Mouse (Mus musculus): ENCODE results near the gene Pcyt1a. TPM values are rescaled to one million over a fixed set of nuclear protein-coding genes. Genes with fewer than 3 reads are reported as not detected.
"Not testable (repeated sequence)": the region's sequence is repeated elsewhere in the genome, so short reads cannot be mapped to it uniquely, and the experiment has no call there.

The Pcyt1a gene
- polyA plus RNA-seq, 1 experiment from 2014 or later: 47.5 TPM

DNA sequence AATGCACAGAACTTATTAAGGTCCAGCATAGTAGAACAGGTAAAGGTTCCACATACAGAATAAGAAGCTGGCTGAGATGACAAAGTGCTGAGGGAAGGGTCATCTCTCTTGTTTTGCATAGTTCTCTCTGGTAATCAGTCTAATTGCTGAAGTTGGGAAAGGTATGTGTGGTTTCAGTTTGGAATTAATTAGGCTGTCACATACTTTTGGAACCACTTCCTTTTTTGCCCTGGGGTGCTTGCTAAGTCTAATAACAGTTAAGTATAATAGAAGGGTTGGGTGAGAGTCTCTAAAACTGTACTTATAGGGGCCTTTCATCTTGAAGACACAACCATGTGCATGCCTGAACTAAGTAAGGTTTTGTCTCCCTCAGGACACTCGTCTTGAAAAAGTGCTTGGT, 5.9 kb downstream of the Pcyt1a start:
- H3K4me3 ChIP-seq: no peak overlapping the region
- 76% methylated on average over 1 of the region's 1 CpGs for WGBS

GRCm38 (mm10) chr16:32437266-32437665, 6.5 kb downstream of the Pcyt1a start:
- peaks cover 3% of the 10 kb centered on the region; the same call in 1 of the 2 replicates for H3K36me3 ChIP-seq
- H3K9ac ChIP-seq: no peak overlapping the region
- no peak overlapping the region for H3K4me2 ChIP-seq (replicated peaks)
- H3K4me1 ChIP-seq: no peaks in the 10 kb centered on the region
- H3K27ac ChIP-seq: no peak overlapping the region
- WGBS: 92% methylated on average over 1 of the region's 1 CpGs
- no peak overlapping the region for H3K4me3 ChIP-seq
- ATAC-seq (ENCODE audit: low FRiP score): no peak
- no peaks in the 10 kb centered on the region for H3K9me3 ChIP-seq (replicated peaks)
- no peaks in the 10 kb centered on the region for H3K27me3 ChIP-seq

More for the DNA sequence above, 5.9 kb downstream of the Pcyt1a start:
- no peak overlapping the region for H3K9ac ChIP-seq
- H3K27me3 ChIP-seq: no peaks in the 10 kb centered on the region
- no peak overlapping the region for H3K4me2 ChIP-seq (replicated peaks)
- H3K9me3 ChIP-seq (replicated peaks): no peaks in the 10 kb centered on the region
- no peak for ATAC-seq (ENCODE audit: low FRiP score)
- H3K36me3 ChIP-seq: peaks cover 3% of the 10 kb centered on the region; the same call in 1 of the 2 replicates
- no peak overlapping the region for H3K27ac ChIP-seq
- H3K4me1 ChIP-seq: peaks cover 4% of the 10 kb centered on the region

- 95% methylated on average over 3 of the region's 3 CpGs for WGBS
Measured at GRCm38 (mm10) chr16:32441432-32441831, 10.7 kb downstream of the Pcyt1a start.

DNA sequence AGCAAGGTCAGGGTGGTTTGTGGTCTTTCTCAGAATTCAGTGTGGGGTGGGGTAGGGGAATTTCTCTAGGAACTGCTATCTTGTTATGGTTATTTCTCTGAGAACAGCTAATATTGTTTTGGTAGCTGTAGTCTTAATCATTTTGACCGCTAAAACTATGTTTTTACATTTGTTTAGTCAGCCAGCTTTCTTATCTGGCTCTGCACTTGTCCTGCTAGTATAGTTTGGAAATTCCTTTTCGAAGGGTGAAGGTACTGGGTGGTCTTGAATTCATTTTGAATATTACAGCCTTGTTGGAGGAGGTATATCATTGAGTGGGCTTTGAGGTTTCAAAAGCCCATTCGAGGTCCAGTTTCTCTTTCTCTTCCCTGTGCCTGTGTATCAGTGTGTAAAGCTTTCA, 13.9 kb downstream of the Pcyt1a start:
- 86% methylated on average over 3 of the region's 3 CpGs for WGBS
- H3K36me3 ChIP-seq; H3K9ac ChIP-seq; H3K4me3 ChIP-seq; H3K27ac ChIP-seq; H3K4me1 ChIP-seq; ATAC-seq (ENCODE audit: low FRiP score); H3K4me2 ChIP-seq (replicated peaks); H3K27me3 ChIP-seq; H3K9me3 ChIP-seq (replicated peaks): not testable (repeated sequence)

More at GRCm38 (mm10) chr16:32441432-32441831, 10.7 kb downstream of the Pcyt1a start:
- H3K4me2 ChIP-seq (replicated peaks): no peak overlapping the region
- H3K4me3 ChIP-seq: no peak overlapping the region
- no peaks in the 10 kb centered on the region for H3K4me1 ChIP-seq
- ATAC-seq (ENCODE audit: low FRiP score): no peak
- no peak overlapping the region for H3K27ac ChIP-seq
- H3K9me3 ChIP-seq (replicated peaks): no peaks in the 10 kb centered on the region
- H3K36me3 ChIP-seq: peaks cover 3% of the 10 kb centered on the region; the same call in 1 of the 2 replicates
- no peaks in the 10 kb centered on the region for H3K27me3 ChIP-seq
- no peak overlapping the region for H3K9ac ChIP-seq

DNA sequence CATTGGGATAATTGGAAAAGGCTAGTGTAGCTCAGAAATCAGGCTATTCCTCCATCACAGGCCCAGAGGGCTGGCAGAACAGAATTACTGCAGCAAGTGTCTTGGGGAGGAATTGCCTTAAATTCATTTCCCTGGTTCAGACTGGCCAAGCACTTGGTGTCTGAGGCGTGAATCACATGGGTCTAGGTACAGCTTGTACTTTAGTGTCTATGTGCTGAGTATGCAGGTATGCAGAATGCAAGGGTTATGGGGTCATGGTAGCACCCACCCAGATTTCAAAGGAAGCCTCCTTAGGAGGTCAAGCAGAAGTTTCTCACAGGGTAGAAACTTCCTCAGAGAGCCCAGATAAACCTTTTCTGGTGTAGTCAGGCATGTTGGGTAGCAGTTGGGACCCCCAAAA, 14.8 kb downstream of the Pcyt1a start:
- H3K9me3 ChIP-seq (replicated peaks): no peaks in the 10 kb centered on the region
- H3K4me1 ChIP-seq: no peaks in the 10 kb centered on the region
- H3K9ac ChIP-seq: no peak overlapping the region
- no peaks in the 10 kb centered on the region for H3K36me3 ChIP-seq
- H3K27me3 ChIP-seq: no peaks in the 10 kb centered on the region
- H3K4me3 ChIP-seq: no peak overlapping the region
- WGBS: 88% methylated on average over 1 of the region's 1 CpGs
- H3K4me2 ChIP-seq (replicated peaks): no peak overlapping the region
- H3K27ac ChIP-seq: no peak overlapping the region
- ATAC-seq (ENCODE audit: low FRiP score): no peak

DNA sequence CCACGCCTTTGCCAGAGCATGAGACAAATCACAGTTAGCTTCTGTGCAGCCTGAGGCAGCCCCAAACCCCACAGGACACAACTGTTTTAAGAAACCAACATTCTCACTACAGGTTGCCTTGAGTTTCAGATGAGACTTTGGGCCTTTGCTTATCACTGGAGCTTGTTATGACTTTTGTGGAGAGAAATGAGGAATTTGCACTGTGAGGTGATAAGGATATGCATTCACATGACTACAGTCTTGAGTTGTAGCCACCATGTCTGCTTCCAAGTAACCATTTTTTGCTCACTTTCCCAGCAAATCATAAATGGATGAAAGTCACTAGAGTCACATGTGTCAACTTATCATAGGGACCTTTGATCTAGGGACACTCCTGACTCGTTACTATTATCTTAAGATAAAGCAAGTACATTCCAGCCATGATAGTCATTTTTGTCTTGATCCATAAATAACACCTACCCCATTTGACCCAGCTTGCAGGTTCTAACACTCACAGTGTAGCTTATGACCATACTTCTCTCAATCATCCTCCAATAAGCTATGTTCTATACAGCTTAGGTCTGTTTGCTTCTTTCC, 15.9 kb downstream of the Pcyt1a start:
- ATAC-seq (ENCODE audit: low FRiP score): no peak
- Histone ChIP-seq H3K36me3 (0 out of 2 replicates have a peak, but pooled peaks cover 1% of the 10 kb centered on the region), H3K9me3 (replicated peaks) (no peaks in the 10 kb centered on the region), H3K27ac (no peak overlapping the region), H3K4me2 (replicated peaks) (no peak overlapping the region), H3K27me3 (no peaks in the 10 kb centered on the region), H3K9ac (no peak overlapping the region), H3K4me3 (no peak overlapping the region), H3K4me1 (no peaks in the 10 kb centered on the region)
- whole genome bisulfite sequencing: 91% methylated on average over 2 of the region's 2 CpGs

DNA sequence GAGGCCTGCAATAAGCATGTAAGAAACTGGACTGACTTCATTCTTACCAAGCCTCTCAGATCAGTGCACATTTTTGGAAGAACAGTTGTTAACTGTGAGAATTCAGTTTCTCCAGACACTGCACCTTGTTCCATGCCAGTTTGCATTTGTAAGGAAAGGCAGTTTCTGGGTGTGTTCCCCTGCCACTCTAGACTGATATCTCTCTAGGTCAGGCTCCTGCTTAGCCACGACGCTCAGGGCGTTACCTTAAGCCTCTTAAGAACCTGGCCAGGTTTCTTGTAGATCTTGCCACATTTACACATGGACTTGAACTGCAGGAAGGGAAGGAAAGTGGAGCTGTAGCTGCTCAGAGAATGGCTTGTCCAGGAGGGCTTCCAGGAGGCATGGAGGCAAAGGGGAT, 18.9 kb downstream of the Pcyt1a start:
- Histone ChIP-seq H3K36me3 (peaks cover 15% of the 10 kb centered on the region; the same call in 1 of the 2 replicates), H3K4me3 (no peak overlapping the region), H3K27me3 (no peaks in the 10 kb centered on the region), H3K4me2 (replicated peaks) (no peak overlapping the region), H3K9ac (no peak overlapping the region), H3K9me3 (replicated peaks) (no peaks in the 10 kb centered on the region), H3K27ac (no peak overlapping the region), H3K4me1 (no peaks in the 10 kb centered on the region)
- ATAC-seq (ENCODE audit: low FRiP score): no peak
- whole genome bisulfite sequencing: 89% methylated on average over 3 of the region's 3 CpGs

DNA sequence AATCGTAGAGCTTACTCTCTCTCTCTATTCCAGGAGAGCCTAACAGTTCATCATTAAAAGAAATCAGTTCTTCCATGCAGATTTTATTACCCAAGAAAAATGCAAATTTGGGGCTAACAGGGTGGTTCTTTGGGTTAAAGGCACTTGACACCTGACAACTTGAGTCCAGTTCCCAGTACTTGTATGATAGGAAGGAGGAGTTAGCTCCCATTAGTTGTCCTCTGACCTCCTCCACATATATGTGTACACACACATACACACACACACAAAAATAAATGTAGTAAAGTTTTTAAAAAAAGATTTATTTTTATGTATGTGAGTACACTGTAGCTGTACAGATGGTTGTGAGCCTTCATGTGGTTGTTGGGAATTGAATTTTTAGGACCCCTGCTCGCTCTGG, 19.4 kb downstream of the Pcyt1a start:
- Histone ChIP-seq H3K27me3 (no peaks in the 10 kb centered on the region), H3K9me3 (replicated peaks) (no peaks in the 10 kb centered on the region), H3K9ac (no peak overlapping the region), H3K36me3 (peaks cover 20% of the 10 kb centered on the region), H3K27ac (no peak overlapping the region), H3K4me1 (no peaks in the 10 kb centered on the region), H3K4me3 (no peak overlapping the region), H3K4me2 (replicated peaks) (no peak overlapping the region)
- 93% methylated on average over 2 of the region's 2 CpGs for WGBS
- no peak for ATAC-seq (ENCODE audit: low FRiP score)

DNA sequence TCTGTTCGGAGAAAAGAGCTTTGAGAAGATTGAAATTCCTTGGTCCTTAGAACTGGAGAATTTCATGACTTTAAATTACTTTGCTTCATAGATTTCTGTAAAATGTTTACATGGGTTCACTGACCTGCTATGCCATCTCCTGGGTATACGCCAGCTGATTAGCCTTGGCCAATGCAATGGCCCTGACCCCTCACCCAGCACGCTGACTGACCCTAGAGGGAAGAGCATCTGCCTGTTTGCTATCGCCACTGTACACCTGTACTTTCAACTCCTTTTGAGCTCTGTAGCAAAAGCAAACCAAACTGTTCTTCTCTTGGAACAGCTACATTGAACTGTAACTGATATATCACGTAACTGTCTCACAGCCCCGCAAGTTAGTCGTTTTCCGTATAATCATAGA, 22.4 kb downstream of the Pcyt1a start:
- H3K4me1 ChIP-seq: no peaks in the 10 kb centered on the region
- H3K9me3 ChIP-seq (replicated peaks): no peaks in the 10 kb centered on the region
- no peaks in the 10 kb centered on the region for H3K27me3 ChIP-seq
- no peak overlapping the region for H3K4me2 ChIP-seq (replicated peaks)
- WGBS: 92% methylated on average over 8 of the region's 8 CpGs
- peaks cover 31% of the 10 kb centered on the region for H3K36me3 ChIP-seq
- H3K9ac ChIP-seq: no peak overlapping the region
- H3K4me3 ChIP-seq: no peak overlapping the region
- no peak for ATAC-seq (ENCODE audit: low FRiP score)
- H3K27ac ChIP-seq: no peak overlapping the region

DNA sequence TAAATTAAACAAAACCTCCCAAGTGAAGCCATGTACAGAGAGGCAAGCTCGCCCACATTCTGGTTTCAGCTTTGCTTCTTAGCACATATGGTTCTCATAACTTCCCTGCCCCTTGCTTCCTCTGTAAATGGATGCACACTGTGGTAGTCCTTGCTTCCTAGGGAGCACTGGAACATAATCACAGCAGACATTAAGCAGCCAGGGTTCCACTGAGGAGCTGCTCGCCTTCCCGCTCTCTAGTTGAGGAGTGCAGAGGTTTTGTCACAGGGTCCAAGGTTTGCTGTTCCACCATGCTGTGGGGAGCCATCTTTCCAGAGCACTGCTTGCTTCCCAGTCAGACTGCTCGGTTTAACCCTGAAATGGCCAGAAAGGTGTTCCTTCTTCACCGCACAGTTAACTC, 23.9 kb downstream of the Pcyt1a start:
- no peak overlapping the region for H3K4me2 ChIP-seq (replicated peaks)
- H3K27ac ChIP-seq: no peak overlapping the region
- peaks cover 31% of the 10 kb centered on the region for H3K36me3 ChIP-seq
- 76% methylated on average over 5 of the region's 5 CpGs for WGBS
- no peaks in the 10 kb centered on the region for H3K4me1 ChIP-seq
- no peak overlapping the region for H3K9ac ChIP-seq
- H3K27me3 ChIP-seq: no peaks in the 10 kb centered on the region
- no peaks in the 10 kb centered on the region for H3K9me3 ChIP-seq (replicated peaks)
- no peak overlapping the region for H3K4me3 ChIP-seq
- no peak for ATAC-seq (ENCODE audit: low FRiP score)

- no peak overlapping the region for H3K9ac ChIP-seq
- no peak overlapping the region for H3K27ac ChIP-seq
- H3K27me3 ChIP-seq: no peaks in the 10 kb centered on the region
- H3K4me3 ChIP-seq: no peak overlapping the region
- H3K4me1 ChIP-seq: no peaks in the 10 kb centered on the region
- H3K4me2 ChIP-seq (replicated peaks): no peak overlapping the region
- H3K9me3 ChIP-seq (replicated peaks): no peaks in the 10 kb centered on the region
- H3K36me3 ChIP-seq: peaks cover 31% of the 10 kb centered on the region
- no peak for ATAC-seq (ENCODE audit: low FRiP score)
Measured at GRCm38 (mm10) chr16:32456086-32456485, 25.4 kb downstream of the Pcyt1a start.

GRCm38 (mm10) chr16:32456761-32457160, 26.0 kb downstream of the Pcyt1a start:
- H3K4me2 ChIP-seq (replicated peaks): no peak overlapping the region
- H3K27ac ChIP-seq: no peak overlapping the region
- H3K9ac ChIP-seq: no peak overlapping the region
- peaks cover 29% of the 10 kb centered on the region for H3K36me3 ChIP-seq
- no peak overlapping the region for H3K4me3 ChIP-seq
- no peaks in the 10 kb centered on the region for H3K9me3 ChIP-seq (replicated peaks)
- no peaks in the 10 kb centered on the region for H3K4me1 ChIP-seq
- WGBS: 91% methylated on average over 1 of the region's 1 CpGs
- H3K27me3 ChIP-seq: no peaks in the 10 kb centered on the region
- no peak for ATAC-seq (ENCODE audit: low FRiP score)

- no peak overlapping the region for H3K4me3 ChIP-seq
- no peaks in the 10 kb centered on the region for H3K27me3 ChIP-seq
- H3K4me2 ChIP-seq (replicated peaks): no peak overlapping the region
- H3K4me1 ChIP-seq: no peaks in the 10 kb centered on the region
- 66% methylated on average over 10 of the region's 10 CpGs for WGBS
- no peaks in the 10 kb centered on the region for H3K9me3 ChIP-seq (replicated peaks)
- H3K9ac ChIP-seq: no peak overlapping the region
- ATAC-seq (ENCODE audit: low FRiP score): no peak
- peaks cover 22% of the 10 kb centered on the region for H3K36me3 ChIP-seq
- no peak overlapping the region for H3K27ac ChIP-seq
Measured at GRCm38 (mm10) chr16:32457589-32458386, 27.1 kb downstream of the Pcyt1a start.

All from hindbrain, embryonic 12.5 days (tissue).